Mouse (Mus musculus) liver, postnatal 0 days (tissue): ENCODE data around the gene Plxnd1. TPM values are rescaled to one million over a fixed set of nuclear protein-coding genes. Genes with fewer than 3 reads are reported as not detected.

Experiments used
- ATAC-seq: fragments of 200-750 bp; cut with Nextera tagmentation; 2 replicates; pipeline ENCODE4 v1.8.0; 2017; ENCODE audit warnings: mild to moderate bottlenecking, moderate library complexity
- DNase-seq: peaks from one replicate; pipeline ENCODE4 v3.0.0-alpha.2; 2016
- H3K27ac ChIP-seq: fragments of 300-500 bp; sonication (generic); 2 replicates; pipeline ENCODE4 v1.5.1; 2014; ENCODE audit warnings: antibody characterized with exemption, moderate library complexity, mild to moderate bottlenecking, low read depth
- H3K27me3 ChIP-seq: fragments of 300-500 bp; sonication (generic); 2 replicates; pipeline ENCODE4 v1.6.1; 2014; ENCODE audit warnings: low read length, control low read depth, mixed read lengths; ENCODE audit not compliant: insufficient read depth
- H3K36me3 ChIP-seq: fragments of 300-500 bp; sonication (generic); replicated peaks from 2 replicates; pipeline ENCODE4 v1.6.1; 2014; ENCODE audit warnings: mild to moderate bottlenecking, control low read depth, low read length, moderate library complexity, mixed read lengths; ENCODE audit not compliant: insufficient read depth
- H3K4me1 ChIP-seq: fragments of 300-500 bp; sonication (generic); 2 replicates; pipeline ENCODE4 v1.6.1; 2014; ENCODE audit warnings: antibody characterized with exemption, mild to moderate bottlenecking, control low read depth; ENCODE audit not compliant: insufficient read depth
- H3K4me2 ChIP-seq: fragments of 300-500 bp; sonication (generic); 2 replicates; pipeline ENCODE4 v1.6.1; 2014; ENCODE audit warnings: low read depth, mild to moderate bottlenecking, low read length, moderate library complexity, mixed read lengths
- H3K4me3 ChIP-seq: fragments of 300-500 bp; sonication (generic); 2 replicates; pipeline ENCODE4 v1.5.1; 2014; ENCODE audit warnings: low read depth, low read length
- H3K9ac ChIP-seq: fragments of 300-500 bp; sonication (generic); replicated peaks from 2 replicates; pipeline ENCODE4 v1.6.1; 2014; ENCODE audit warnings: mild to moderate bottlenecking, moderate library complexity
- H3K9me3 ChIP-seq: fragments of 300-500 bp; sonication (generic); 2 replicates; pipeline ENCODE4 v1.6.1; 2016; ENCODE audit warnings: mild to moderate bottlenecking, control low read depth, low read length, mixed read lengths
- CTCF ChIP-seq: sonication (generic); IDR thresholded peaks from 2 replicates; pipeline ENCODE4 v1.5.1; 2016; ENCODE audit warnings: antibody characterized with exemption, low read depth
- EP300 ChIP-seq: IDR thresholded peaks from 2 replicates; pipeline ENCODE4 v1.6.1; 2016; ENCODE audit warnings: antibody characterized with exemption, low read depth, mild to moderate bottlenecking
- WGBS: fragments of 180-500 bp; shearing (Covaris S2); extraction: QIAGEN DNeasy Blood & Tissue Kit; methylation state at CpG from one replicate; pipeline ENCODE4 v1.1.7; 2014; ENCODE audit not compliant: insufficient replicate concordance; 5-methylcytosine and 5-hydroxymethylcytosine counted together
- polyA plus RNA-seq: library from polyadenylated mRNA; unstranded; fragments of >200 nt; fragmentation: Nextera tagmentation; extraction: Ambion mirVana; gene quantifications from 2 replicates; pipeline ENCODE4 v1.2.1, GENCODE M21; 2015

Plxnd1 gene
- polyA plus RNA-seq, 1 experiment from 2014 or later, result 8.7 TPM

DNA sequence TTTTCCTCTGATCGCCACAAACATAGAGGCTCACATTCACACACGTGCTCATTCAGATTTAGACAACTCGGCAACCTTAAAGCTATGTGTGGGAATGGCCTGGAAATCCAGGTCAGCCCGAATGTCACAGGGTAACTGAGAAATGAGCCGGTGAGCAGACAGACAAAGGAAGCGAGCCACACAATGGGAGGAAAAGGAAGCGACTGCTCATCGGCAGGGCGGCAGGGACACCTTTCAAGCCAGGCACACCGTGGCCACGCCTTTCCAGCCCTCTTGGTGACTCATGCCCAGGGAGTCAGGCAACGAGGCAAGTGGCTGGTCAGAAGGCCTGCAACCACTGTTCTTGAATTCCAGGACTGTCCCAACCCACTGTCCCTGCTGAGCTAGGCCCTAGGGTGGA lies 14.6 kb upstream of the Plxnd1 start:
- no peaks in the 10 kb centered on the region for H3K27me3 ChIP-seq
- no peaks in the 10 kb centered on the region for H3K36me3 ChIP-seq
- no peak overlapping the region for H3K4me3 ChIP-seq
- peaks cover 6% of the 10 kb centered on the region; the same call in 1 of the 2 replicates for H3K4me1 ChIP-seq
- 52% methylated on average over 12 of the region's 12 CpGs for WGBS
- H3K27ac ChIP-seq, result no peak overlapping the region
- H3K9ac ChIP-seq, result no peak overlapping the region
- H3K9me3 ChIP-seq, result no peaks in the 10 kb centered on the region
- TF ChIP-seq CTCF (0 out of 2 replicates have a peak, but pooled peaks have one; percentile 3), EP300 (no peak)
- DNase-seq (peak; percentile 45), ATAC-seq (peak; percentile 20; the same call in 1 of the 2 replicates)
- no peak overlapping the region for H3K4me2 ChIP-seq

DNA sequence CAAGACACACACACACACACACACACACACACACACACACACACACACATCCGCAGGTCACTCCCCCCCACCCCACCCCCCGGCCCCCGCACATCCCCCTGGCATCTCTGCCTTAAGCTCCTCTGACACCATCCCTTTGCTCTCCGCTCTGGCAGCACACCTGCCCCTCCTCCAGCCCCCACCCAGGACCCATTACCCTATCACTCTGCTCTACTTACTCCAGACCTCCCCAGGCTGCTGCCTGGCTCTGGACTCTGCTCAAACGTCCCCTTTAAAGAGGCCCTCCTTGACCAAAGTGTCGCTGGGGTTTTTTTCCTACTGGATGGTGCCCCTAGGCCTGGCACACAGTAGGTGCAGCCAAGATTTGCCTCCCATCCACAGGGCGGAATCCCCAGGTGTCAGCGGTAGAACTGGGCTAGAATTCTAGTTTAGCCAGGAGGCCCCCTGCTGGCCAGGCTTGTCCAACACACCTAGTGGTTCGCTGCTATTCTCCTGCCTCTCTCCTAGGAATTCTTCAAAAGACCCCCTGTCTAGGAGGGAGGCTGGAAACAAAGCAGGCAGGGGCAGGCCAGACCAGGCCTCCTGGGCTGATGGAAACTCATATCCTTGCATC lies 12.9 kb upstream of the Plxnd1 start:
- H3K4me1 ChIP-seq, result peaks cover 21% of the 10 kb centered on the region
- DNase-seq (peak; percentile 78), ATAC-seq (no peak; the same call in 1 of the 2 replicates)
- no peaks in the 10 kb centered on the region for H3K36me3 ChIP-seq
- H3K4me3 ChIP-seq, result no peak overlapping the region
- peak overlapping the region; percentile 42; the same call in 1 of the 2 replicates for H3K4me2 ChIP-seq
- no peaks in the 10 kb centered on the region for H3K27me3 ChIP-seq
- no peak overlapping the region for H3K27ac ChIP-seq
- no peak overlapping the region for H3K9ac ChIP-seq
- no peaks in the 10 kb centered on the region for H3K9me3 ChIP-seq
- TF ChIP-seq CTCF (peak; percentile 81), EP300 (no peak)
- 8% methylated on average over 6 of the region's 9 CpGs for WGBS

DNA sequence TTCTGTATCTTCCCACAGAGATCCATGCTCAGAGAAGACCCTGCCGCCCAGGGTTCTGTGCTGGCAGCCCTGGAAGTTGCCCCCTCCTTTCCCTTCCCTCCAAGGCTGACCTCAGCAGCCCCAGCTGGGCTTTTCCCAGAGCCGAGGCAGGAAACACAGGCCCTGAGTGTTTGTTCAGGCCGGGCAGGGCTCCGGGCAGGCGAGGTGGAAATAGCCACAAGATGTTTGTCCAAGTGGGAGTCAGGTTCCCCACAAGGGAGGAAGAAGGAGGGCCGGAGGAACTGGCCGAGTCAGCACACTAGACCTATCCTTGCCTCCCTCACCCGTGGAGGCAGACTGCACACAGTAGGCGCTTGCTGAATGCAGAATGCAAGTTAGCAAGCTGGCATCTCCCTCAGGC lies 11.9 kb upstream of the Plxnd1 start:
- H3K4me2 ChIP-seq, result no peak overlapping the region
- no peak overlapping the region for H3K4me3 ChIP-seq
- peak overlapping the region; percentile 59 for H3K27ac ChIP-seq
- no peak overlapping the region for H3K9ac ChIP-seq
- peaks cover 22% of the 10 kb centered on the region for H3K4me1 ChIP-seq
- H3K27me3 ChIP-seq, result no peaks in the 10 kb centered on the region
- WGBS, result 37% methylated on average over 9 of the region's 9 CpGs
- H3K36me3 ChIP-seq, result no peaks in the 10 kb centered on the region
- DNase-seq (no peak), ATAC-seq (0 out of 2 replicates have a peak, but pooled peaks have one; percentile 6)
- no peak for TF ChIP-seq EP300
- no peak for TF ChIP-seq CTCF
- no peaks in the 10 kb centered on the region for H3K9me3 ChIP-seq

DNA sequence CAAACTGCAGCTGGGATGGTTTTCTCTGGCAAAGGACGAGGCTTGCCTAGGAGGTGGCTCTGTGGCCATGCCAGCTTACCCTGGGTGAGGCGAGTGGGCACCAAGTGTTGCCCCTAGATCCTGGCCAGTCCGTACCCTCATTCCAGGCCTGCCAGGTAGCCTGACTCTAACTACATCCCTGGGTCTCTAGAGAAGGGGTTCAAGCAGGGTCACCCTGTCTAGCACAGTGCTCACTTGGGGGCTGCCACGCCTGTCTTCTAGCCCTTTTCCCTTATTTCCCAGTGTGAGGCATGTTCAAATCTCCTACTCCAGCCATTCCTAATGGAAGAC lies 11.1 kb upstream of the Plxnd1 start:
- no peak overlapping the region for H3K4me2 ChIP-seq
- H3K4me1 ChIP-seq, result peaks cover 22% of the 10 kb centered on the region

DNA sequence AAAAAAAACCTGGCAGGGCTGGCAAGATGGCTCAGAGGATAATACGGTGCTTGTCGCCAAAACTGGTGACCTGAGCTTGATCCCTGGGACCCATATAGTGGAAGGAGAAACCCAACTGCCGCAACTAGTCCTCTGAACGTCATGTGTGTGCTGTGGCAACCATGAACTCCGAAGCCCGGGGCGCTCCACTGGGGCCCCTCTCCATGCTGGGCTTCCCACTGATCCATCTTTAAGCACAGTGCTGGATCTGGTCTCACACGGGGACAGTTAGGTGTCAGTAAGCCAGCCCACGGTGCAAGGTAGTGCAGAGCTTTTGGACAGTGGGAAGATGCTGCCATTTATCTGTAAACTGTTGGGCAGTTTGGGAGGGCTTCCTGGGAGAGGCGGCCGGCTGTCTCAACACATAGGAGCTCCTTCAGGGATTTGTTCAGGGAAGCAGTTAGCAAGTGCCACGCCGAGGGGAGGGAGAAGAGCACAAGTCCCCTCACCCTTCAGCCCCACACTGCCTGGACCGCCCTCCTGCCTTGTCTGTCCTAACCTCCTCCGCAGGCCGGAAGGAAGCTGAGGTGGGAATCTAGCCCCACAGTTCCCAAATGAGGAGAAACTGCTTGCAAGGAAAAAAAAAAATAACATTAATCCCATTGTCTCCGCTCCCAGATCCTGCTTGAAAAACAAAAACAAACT lies 10.6 kb upstream of the Plxnd1 start:
- DNase-seq (no peak), ATAC-seq (no peak)
- 74% methylated on average over 17 of the region's 17 CpGs for WGBS
- Histone ChIP-seq H3K9ac (no peak overlapping the region), H3K4me1 (peaks cover 22% of the 10 kb centered on the region), H3K36me3 (no peaks in the 10 kb centered on the region), H3K4me2 (no peak overlapping the region), H3K4me3 (no peak overlapping the region), H3K27ac (peak overlapping the region; percentile 77; the same call in 1 of the 2 replicates), H3K27me3 (no peaks in the 10 kb centered on the region), H3K9me3 (no peaks in the 10 kb centered on the region)
- TF ChIP-seq EP300 (no peak), CTCF (no peak)

More for the DNA sequence above, 11.1 kb upstream of the Plxnd1 start:
- Histone ChIP-seq H3K4me3 (no peak overlapping the region), H3K36me3 (no peaks in the 10 kb centered on the region), H3K9ac (no peak overlapping the region), H3K27ac (peak overlapping the region; percentile 57), H3K9me3 (no peaks in the 10 kb centered on the region), H3K27me3 (no peaks in the 10 kb centered on the region)
- no peak for ATAC-seq
- DNase-seq, result no peak
- 74% methylated on average over 4 of the region's 4 CpGs for WGBS
- TF ChIP-seq CTCF (no peak), EP300 (no peak)

DNA sequence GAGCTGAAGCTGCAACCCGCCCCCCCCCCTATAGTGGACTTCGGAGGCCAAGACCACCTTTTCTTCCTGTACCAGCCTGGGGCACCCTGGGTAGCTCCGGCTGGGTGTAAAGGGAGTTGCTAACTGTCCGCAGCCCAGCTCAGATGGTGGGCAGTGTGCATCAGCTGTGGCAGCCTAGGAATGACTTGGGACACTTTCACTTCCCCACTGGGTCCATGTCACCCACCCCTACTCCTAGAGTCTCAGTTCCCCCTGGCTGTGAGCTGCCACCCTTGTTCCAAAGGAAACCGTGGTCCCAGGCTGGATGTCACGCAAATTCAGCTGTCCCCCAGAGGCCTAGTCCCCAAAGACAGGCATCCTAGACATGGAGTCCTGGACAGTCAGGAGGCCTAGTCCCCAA lies 9.9 kb upstream of the Plxnd1 start:
- Histone ChIP-seq H3K9me3 (no peaks in the 10 kb centered on the region), H3K36me3 (no peaks in the 10 kb centered on the region), H3K9ac (no peak overlapping the region), H3K27me3 (no peaks in the 10 kb centered on the region), H3K27ac (peak overlapping the region; percentile 77), H3K4me1 (peaks cover 22% of the 10 kb centered on the region), H3K4me3 (no peak overlapping the region), H3K4me2 (0 out of 2 replicates have a peak overlapping the region, but pooled peaks have one; percentile 30)
- DNase-seq, result no peak
- 76% methylated on average over 6 of the region's 6 CpGs for WGBS
- TF ChIP-seq CTCF (no peak), EP300 (no peak)
- no peak for ATAC-seq
